Mouse (Mus musculus): ENCODE results near the gene St3gal5.
A peak's percentile ranks its signal among the peaks of the same experiment; 100 is the strongest.

St3gal5 gene

GRCm38 (mm10) chr6:72161751-72162150 lies 64.4 kb downstream of the St3gal5 start:
- no peak for DNase-seq (ENCODE audit: extremely low read depth, insufficient read length, low spot score)

DNA sequence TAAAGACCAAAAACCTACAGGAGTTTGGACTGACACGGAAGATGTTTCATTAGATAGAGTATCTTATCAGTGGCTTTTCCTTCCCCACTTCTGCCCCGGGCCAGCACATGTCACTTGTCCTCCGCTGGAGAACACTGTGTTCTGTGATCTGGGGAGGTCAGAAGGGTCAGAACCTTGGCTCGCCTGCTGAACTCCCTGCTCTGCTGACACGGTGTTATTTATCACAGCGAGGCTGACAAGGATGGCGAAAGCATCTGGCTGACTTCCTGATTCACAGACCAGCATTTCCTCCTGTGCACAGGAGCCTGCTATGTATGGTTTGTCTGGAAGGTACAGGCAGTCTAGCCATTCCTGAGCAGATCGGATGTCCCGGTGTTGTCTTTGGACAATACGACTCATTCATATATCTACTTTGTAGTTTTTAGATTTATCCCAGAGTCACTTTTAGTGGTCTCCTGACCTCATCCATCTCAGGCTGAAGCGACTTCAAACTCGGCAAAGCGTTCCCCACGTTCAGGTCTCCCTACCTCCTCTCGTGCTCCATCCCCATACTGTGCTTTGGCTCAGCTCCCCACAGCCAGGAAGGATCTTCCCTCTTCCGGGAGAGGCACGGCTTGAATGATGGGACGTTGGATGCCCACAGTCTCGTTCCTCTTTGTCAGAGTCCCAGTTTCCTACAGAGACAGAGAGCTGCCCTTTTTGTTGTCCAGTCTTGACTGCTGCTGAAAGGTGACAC lies 64.9 kb downstream of the St3gal5 start:
- DNase-seq (ENCODE audit: extremely low read depth, insufficient read length, low spot score): no peak

DNA sequence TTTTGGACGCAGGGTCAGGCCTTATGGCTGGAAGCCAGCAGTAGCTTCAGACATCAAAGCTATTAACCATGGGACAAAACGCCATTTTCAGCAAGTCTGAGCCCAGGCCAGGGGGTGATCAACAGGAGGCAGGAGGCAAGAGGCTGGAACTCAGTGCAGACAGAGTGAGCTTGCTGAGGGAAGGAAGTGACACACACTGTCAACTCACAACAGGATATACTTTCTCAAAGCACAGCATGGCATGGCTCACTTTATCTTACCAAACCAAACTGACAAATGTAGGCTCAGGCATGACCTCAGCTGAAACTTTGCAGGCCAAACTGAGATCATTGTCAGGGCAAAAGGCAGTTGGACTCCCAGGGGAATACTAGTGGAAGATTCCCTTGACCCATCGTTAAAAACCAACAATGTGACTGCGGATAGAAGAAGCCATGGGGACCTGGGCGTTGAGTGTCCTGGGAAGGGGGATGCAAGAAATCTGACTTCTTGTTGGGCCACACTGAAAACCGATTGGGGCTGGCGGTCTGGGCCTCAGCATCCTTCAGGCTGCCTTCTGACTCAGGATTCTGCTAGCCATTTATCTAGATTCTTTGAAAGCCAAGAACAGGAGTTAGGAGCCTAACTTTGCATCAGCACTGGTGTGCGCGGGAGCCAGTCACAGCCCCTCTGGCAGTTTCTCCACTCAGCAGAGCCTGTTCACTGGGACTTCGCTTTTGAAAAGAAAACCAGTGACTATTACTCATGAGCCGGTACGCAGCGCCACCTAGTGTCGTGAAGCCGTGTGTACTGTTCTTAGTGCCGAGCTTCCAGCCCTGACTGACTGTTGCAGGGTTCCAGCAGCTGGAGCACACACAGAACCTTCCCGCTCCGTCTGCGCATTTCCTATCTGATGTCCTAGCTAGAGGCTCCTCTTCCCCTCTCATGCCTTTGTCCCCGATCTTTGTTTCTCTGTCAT lies 67.2 kb downstream of the St3gal5 start:
- DNase-seq (ENCODE audit: extremely low read depth, insufficient read length, low spot score): peak; percentile 53

DNA sequence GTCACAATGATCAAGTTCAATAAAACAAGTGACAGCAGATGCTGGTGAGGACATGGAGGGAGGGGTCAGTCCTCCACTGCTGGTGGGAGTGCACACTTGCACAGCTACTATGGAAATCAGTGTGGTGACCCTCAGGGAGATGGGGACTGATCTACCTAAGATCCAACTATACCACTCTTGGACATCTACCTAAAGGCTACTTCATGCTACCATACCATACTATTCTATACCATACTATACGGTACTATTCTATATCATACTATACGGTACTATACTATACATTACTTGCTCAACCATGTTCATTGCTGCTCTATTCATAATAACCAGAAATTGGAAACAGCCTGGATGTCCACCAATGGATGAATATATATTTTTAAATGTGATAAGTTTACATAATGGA lies 68.5 kb downstream of the St3gal5 start:
- DNase-seq (ENCODE audit: extremely low read depth, insufficient read length, low spot score): no peak

- DNase-seq (ENCODE audit: extremely low read depth, insufficient read length, low spot score): no peak
These were observed 74.0 kb downstream of the St3gal5 start for GRCm38 (mm10) chr6:72171391-72171790.

- DNase-seq (ENCODE audit: extremely low read depth, insufficient read length, low spot score): no peak
These were observed 76.0 kb downstream of the St3gal5 start for GRCm38 (mm10) chr6:72173350-72173749.

DNA sequence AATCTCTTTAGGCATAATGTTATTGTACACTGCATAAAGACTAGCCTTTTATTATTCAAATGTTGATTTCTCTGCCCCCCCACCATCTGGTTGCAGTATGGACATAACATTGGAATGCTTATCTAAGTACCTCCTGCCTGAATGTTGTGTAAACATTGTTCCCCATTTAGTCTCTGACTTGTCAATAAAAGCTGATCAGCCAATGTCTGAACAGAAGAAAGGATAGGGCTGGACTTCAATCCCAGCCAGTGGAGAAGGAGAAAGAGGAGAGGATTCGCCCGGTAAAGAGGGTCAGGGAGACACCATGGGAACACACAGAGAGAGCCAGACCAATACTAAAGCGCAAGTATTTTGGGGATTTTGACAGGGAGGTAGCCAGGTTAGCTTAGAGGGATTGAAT lies 78.0 kb downstream of the St3gal5 start:
- DNase-seq (ENCODE audit: extremely low read depth, insufficient read length, low spot score): no peak

DNA sequence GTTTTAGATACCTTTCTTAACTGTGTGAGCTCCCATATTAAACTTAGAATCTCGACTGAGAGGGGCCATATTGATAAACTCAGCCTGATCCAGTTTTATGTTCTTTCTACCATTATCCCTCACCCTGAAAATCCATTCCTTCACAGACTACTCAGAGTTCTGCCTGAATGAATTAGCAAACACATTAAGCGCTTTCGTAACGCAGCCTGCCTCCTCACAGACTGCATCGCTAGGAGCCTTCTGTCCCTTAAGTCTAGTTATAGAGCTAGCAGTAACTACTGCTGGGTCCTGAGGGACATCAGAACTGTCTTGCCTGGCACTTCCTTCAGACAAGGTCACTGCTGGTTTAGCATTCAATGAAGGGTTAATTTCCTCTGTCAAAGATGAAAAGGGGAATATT lies 78.6 kb downstream of the St3gal5 start:
- no peak for DNase-seq (ENCODE audit: extremely low read depth, insufficient read length, low spot score)

GRCm38 (mm10) chr6:72177417-72177816 lies 80.0 kb downstream of the St3gal5 start:
- DNase-seq (ENCODE audit: extremely low read depth, insufficient read length, low spot score): no peak

DNA sequence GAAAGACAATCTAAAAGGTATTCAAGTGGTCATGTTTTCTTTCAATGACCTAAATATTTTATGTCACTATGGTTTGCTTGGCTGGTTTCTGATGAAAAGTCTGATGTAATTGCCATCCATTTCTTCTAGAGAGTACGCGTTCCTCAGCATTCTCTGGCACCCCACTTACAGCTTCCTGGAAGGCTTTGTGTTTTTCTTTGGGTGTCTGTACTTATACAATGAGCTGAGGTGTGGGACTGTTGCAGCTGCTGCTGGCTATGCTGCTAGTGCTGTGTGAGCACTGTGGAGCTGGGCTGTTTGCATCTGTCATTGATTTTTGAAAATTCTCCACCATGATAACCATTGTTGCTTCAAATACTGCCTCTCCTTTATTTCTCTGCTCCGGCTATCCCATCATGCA lies 81.6 kb downstream of the St3gal5 start:
- DNase-seq (ENCODE audit: extremely low read depth, insufficient read length, low spot score): no peak

DNA sequence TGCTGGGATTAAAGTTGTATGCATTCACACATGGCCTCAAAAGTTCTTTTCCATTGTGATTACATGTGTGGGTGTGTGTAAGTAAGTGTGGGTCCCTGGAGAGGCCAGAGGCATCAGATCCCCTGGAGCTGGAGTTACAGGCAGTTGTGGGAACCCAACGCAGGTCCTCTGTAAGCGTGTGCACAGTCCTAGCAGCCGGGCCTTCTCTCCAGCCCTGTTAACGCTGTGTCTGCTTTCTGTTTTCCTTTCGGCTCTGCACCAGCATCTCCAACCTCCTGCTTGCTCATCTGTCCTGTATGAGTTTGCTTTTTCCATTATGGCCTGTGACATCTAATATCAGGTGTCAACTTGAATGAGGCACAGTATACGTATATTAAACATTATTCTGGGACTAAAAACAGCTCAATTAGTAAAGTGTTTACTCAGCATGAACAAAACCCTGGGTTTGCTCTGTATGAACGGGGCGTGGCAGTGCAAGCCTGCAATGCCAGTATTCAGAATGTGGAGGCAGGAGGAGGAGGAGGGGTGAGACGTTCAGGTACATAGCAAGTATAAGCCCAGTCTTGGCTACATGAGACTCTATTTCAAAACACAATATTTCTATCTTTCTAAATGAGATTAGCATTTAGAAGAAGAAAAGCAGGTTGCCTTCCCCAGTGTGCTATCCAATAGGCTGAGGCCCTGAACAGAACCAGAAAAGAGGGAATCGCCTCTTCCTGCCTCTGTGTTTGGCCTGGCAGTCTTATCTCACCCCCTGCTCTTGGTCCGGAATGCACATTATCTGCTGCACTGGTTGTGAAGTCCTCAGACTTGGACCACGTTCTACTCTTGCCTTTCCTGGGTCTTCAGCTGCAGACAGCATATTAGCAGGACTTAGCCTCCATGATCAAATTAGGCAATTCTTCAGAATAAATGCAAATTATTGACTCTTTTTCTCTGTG lies 82.4 kb downstream of the St3gal5 start:
- no peak for DNase-seq (ENCODE audit: extremely low read depth, insufficient read length, low spot score)

DNA sequence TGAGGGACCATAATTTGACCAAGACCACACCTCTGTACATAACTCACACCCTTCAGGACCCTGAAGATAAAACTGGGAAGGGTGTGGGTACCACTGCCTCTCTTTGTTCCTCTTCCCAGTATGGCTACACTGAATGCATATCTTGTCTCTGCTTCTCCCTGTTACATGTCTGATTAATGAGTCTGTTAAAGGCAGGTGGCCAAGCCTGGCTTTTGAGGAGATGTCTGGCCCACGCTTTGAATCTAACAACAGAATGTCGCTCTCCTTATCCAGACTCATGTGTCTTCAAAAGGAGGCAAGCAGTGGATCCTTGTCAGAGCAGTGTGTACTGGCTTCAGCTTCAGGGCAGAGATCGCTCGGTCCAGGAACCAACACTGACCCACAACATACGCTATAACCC lies 87.2 kb downstream of the St3gal5 start:
- DNase-seq (ENCODE audit: extremely low read depth, insufficient read length, low spot score): no peak

GRCm38 (mm10) chr6:72185893-72186490 lies 88.6 kb downstream of the St3gal5 start:
- DNase-seq (ENCODE audit: extremely low read depth, insufficient read length, low spot score): peak; percentile 54

- DNase-seq (ENCODE audit: extremely low read depth, insufficient read length, low spot score): no peak
These were observed 89.4 kb downstream of the St3gal5 start for GRCm38 (mm10) chr6:72186809-72187208.

GRCm38 (mm10) chr6:72189061-72189863 lies 91.9 kb downstream of the St3gal5 start:
- peak; percentile 70 for DNase-seq (ENCODE audit: extremely low read depth, insufficient read length, low spot score)

DNA sequence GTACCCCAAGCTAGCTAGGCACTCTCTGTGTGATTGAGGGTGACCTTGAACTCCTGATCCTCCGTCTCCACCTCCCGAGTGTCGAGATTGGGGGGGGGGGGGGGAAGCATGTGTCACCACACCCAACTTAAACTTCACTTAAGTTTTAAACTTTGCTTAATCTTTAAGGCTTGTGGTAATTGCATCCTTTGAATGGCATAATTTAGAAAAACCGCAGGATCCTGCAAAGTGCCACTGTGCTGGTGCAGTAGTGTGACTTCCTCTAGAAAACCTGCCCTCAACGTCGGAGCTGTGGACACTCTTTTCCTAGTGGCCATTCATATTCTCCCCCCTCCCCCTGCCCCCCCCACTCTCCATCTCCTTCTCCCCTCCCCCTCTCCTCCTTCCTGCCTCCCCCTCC lies 92.7 kb downstream of the St3gal5 start:
- DNase-seq (ENCODE audit: extremely low read depth, insufficient read length, low spot score): no peak

DNA sequence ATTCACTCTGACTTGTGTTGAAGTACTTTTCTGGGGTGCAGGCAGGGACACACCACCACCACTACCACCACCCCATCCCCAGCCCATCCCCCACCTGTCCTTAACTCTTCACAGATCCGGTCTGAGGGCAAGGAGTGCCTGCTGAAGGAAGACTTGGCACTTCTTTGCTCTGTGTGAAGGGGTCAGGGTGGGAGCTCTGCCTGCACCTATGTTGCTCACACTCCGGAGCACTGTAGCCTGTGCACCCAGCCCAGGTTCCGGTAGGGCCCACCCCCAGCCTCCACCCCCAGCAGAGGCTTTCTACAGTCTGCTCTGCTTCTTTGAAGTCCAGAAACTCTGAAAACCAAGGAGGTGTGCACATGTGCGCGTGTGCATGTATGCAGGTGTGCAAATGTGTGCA lies 93.2 kb downstream of the St3gal5 start:
- no peak for DNase-seq (ENCODE audit: extremely low read depth, insufficient read length, low spot score)

DNA sequence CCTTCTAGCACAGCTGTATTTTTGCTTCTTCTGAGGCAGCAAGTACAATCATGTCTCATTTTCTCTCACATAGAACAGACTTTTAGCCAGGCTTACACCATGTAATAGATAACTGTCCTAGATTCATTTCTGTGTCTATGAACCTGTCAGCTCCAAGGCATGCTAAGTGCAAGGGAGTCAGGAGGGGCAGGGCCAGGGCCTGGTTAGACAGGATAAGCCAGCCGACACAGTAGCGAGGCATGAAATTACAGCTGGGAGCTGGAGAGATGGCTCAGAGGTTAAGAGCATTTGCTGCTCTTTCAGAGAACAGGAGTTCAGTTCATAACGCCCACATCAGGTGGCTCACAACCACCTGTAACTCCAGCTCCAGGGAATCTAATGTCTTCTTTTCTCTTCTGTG lies 99.3 kb downstream of the St3gal5 start:
- DNase-seq (ENCODE audit: extremely low read depth, insufficient read length, low spot score): no peak

- no peak for DNase-seq (ENCODE audit: extremely low read depth, insufficient read length, low spot score)
These were observed 100.1 kb downstream of the St3gal5 start for GRCm38 (mm10) chr6:72197515-72197914.
